Mouse (Mus musculus) midbrain, postnatal 0 days (tissue): ENCODE data around the gene Swsap1. TPM values are rescaled to one million over a fixed set of nuclear protein-coding genes. Genes with fewer than 3 reads are reported as not detected.

ENCODE experiments used
- ATAC-seq: fragments of 200-750 bp; cut with Nextera tagmentation; 2 replicates; pipeline ENCODE4 v1.8.0; 2017; ENCODE audit warnings: moderate number of reproducible peaks, mild to moderate bottlenecking, moderate TSS enrichment, moderate library complexity; ENCODE audit not compliant: low FRiP score
- DNase-seq: peaks from one replicate; pipeline ENCODE4 v3.0.0-alpha.2; 2015; ENCODE audit warnings: low spot score
- H3K27ac ChIP-seq: fragments of 300-500 bp; sonication (generic); 2 replicates; pipeline ENCODE4 v1.5.1; 2014; ENCODE audit warnings: low read depth, mild to moderate bottlenecking, low read length, mixed read lengths
- H3K27me3 ChIP-seq: fragments of 300-500 bp; sonication (generic); 2 replicates; pipeline ENCODE4 v1.6.1; 2014; ENCODE audit warnings: low read length, control low read depth, mixed read lengths; ENCODE audit not compliant: insufficient read depth
- H3K36me3 ChIP-seq: fragments of 300-500 bp; sonication (generic); 2 replicates; pipeline ENCODE4 v1.6.1; 2014; ENCODE audit warnings: low read length, control low read depth, mixed read lengths; ENCODE audit not compliant: insufficient read depth
- H3K4me1 ChIP-seq: fragments of 300-500 bp; sonication (generic); 2 replicates; pipeline ENCODE4 v1.6.1; 2014; ENCODE audit warnings: mild to moderate bottlenecking, control low read depth, antibody characterized with exemption, low read length, mixed read lengths; ENCODE audit not compliant: insufficient read depth
- H3K4me2 ChIP-seq: fragments of 300-500 bp; sonication (generic); 2 replicates; pipeline ENCODE4 v1.6.1; 2014; ENCODE audit warnings: low read depth, mild to moderate bottlenecking, low read length, mixed read lengths; ENCODE audit not compliant: poor library complexity, severe bottlenecking
- H3K4me3 ChIP-seq: fragments of 300-500 bp; sonication (generic); 2 replicates; pipeline ENCODE4 v1.5.1; 2014; ENCODE audit warnings: low read depth, mild to moderate bottlenecking, low read length, moderate library complexity
- H3K9ac ChIP-seq: fragments of 300-500 bp; sonication (generic); replicated peaks from 2 replicates; pipeline ENCODE4 v1.6.1; 2014; ENCODE audit warnings: mild to moderate bottlenecking, low read length, moderate library complexity, mixed read lengths; ENCODE audit not compliant: poor library complexity, severe bottlenecking
- H3K9me3 ChIP-seq: fragments of 300-500 bp; sonication (generic); 2 replicates; pipeline ENCODE4 v1.6.1; 2016; ENCODE audit warnings: low read length, control low read depth
- CTCF ChIP-seq: IDR thresholded peaks from 2 replicates; pipeline ENCODE4 v1.5.1; 2016; ENCODE audit warnings: antibody characterized with exemption, mild to moderate bottlenecking
- WGBS: fragments of 180-500 bp; shearing (Covaris S2); extraction: QIAGEN DNeasy Blood & Tissue Kit; methylation state at CpG from one replicate; pipeline ENCODE4 v1.1.7; 2014; 5-methylcytosine and 5-hydroxymethylcytosine counted together
- polyA plus RNA-seq: library from polyadenylated mRNA; unstranded; fragments of >200 nt; fragmentation: Nextera tagmentation; extraction: Ambion mirVana; gene quantifications from 2 replicates; pipeline ENCODE4 v1.2.1, GENCODE M21; 2015
- total RNA-seq: library from RNA; depleted of rRNA; stranded (reverse); fragments of >200 nt; gene quantifications from 2 replicates; pipeline ENCODE4 v1.2.3, GENCODE M21; 2014

Gene Swsap1
- total and polyA plus RNA-seq, 2 experiments from 2014 or later = 8.0 to 38.6 TPM

DNA sequence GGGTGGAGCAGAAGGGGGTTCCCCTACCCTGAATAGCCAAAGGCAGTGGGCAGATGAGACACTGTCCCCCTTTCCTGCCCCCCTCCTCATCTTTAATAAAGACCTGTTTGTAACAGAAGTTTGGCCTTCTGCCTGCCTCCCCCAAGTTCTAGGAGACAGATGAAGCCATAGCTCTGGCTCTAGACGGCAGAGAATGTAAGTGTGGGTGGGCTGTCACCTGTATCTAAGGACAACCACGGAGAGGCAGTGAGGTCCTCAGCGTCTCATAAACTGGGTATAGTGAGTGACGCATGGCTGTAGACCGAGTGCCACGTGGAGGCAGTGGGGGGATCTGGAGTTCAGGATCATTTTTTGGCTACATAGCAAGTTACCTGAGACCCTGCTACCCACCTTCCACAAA lies 6.8 kb upstream of the Swsap1 start:
- 59% methylated on average over 6 of the region's 6 CpGs for WGBS
- Histone ChIP-seq H3K36me3 (peaks cover 16% of the 10 kb centered on the region), H3K9me3 (no peaks in the 10 kb centered on the region), H3K9ac (no peak overlapping the region), H3K27ac (no peak overlapping the region), H3K4me2 (no peak overlapping the region), H3K27me3 (no peaks in the 10 kb centered on the region), H3K4me1 (no peaks in the 10 kb centered on the region), H3K4me3 (no peak overlapping the region)
- DNase-seq (no peak), ATAC-seq (no peak)
- no peak for TF ChIP-seq CTCF

DNA sequence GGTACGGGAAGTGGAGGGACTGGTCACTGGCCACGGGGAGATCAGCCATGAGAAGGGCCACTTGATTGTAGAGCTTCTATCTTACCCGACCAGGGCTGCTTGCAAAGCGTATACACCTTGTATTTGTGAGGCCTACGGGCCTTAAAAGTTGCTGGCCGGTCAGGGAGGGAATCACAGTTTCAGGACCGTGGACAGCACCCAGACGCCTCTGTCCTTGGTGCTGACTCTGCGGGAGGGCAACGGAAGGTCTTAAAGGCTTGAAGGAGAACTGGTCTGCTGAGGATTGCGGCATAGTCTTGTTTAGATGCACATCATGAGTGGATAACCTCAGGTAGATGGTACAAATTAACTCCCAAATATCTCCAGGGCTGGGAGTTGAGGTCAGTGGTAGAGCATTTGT lies 5.2 kb upstream of the Swsap1 start:
- Histone ChIP-seq H3K4me1 (no peaks in the 10 kb centered on the region), H3K9ac (no peak overlapping the region), H3K4me3 (no peak overlapping the region), H3K9me3 (no peaks in the 10 kb centered on the region), H3K4me2 (no peak overlapping the region), H3K36me3 (peaks cover 14% of the 10 kb centered on the region), H3K27ac (no peak overlapping the region), H3K27me3 (no peaks in the 10 kb centered on the region)
- ATAC-seq (no peak), DNase-seq (peak; percentile 15)
- 16% methylated on average over 11 of the region's 11 CpGs for WGBS
- no peak for TF ChIP-seq CTCF

DNA sequence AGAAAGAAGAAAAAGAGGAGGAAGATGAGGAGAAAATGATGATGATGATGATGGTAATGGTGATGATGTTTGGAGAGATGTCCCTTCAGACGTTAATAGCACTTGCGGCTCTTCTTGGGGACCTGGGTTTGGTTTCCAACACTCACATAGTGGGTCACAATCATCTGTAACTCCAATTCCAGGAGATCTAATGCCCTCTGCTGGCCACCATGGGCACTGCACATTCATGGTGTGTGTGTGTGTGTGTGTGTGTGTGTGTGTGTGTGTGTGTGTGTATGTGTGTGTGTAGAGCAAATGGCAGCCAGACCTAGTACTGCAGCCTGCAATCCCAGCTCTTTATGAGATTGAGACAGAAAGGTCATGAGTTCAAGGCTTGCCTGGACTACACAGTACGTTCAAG lies 3.6 kb upstream of the Swsap1 start:
- H3K9me3 ChIP-seq = no peaks in the 10 kb centered on the region
- 80% methylated on average over 3 of the region's 3 CpGs for WGBS

DNA sequence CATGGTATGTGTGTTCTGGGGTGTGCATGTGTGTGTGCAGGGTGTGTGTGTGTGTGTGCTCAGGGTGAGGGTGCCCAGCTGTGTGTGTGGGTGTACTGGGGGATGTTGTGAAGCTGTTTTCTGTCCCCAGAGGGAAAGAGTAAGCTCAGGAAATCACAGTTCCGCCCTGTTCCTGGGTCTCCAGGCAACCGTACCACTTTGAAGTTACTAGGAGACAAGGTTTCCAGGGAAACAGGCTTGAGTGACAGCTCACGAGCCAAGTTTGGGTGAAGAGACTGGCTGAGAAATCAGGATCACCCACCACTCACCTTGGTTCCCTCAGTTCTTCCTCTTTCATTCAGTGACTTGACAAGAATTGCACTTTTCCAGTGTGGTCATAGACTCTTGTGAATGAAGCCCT lies 2.0 kb upstream of the Swsap1 start:
- ATAC-seq = peak; percentile 8; the same call in 1 of the 2 replicates
- no peaks in the 10 kb centered on the region for H3K27me3 ChIP-seq
- H3K9ac ChIP-seq = no peak overlapping the region
- no peaks in the 10 kb centered on the region for H3K9me3 ChIP-seq
- peak; percentile 80 for DNase-seq
- 3% methylated on average over 3 of the region's 3 CpGs for WGBS
- H3K36me3 ChIP-seq = peaks cover 2% of the 10 kb centered on the region; the same call in 1 of the 2 replicates
- TF ChIP-seq CTCF = no peak
- no peak overlapping the region for H3K4me3 ChIP-seq
- 0 out of 2 replicates have a peak, but pooled peaks cover 6% of the 10 kb centered on the region for H3K4me1 ChIP-seq
- peak overlapping the region; percentile 69 for H3K27ac ChIP-seq
- H3K4me2 ChIP-seq = peak overlapping the region; percentile 18; the same call in 1 of the 2 replicates

More for the DNA sequence above, 3.6 kb upstream of the Swsap1 start:
- Histone ChIP-seq H3K9ac (no peak overlapping the region), H3K27me3 (no peaks in the 10 kb centered on the region), H3K4me1 (0 out of 2 replicates have a peak, but pooled peaks cover 6% of the 10 kb centered on the region), H3K27ac (no peak overlapping the region), H3K36me3 (peaks cover 11% of the 10 kb centered on the region), H3K4me2 (no peak overlapping the region), H3K4me3 (no peak overlapping the region)
- DNase-seq (no peak), ATAC-seq (no peak)
- TF ChIP-seq CTCF = peak; percentile 64

DNA sequence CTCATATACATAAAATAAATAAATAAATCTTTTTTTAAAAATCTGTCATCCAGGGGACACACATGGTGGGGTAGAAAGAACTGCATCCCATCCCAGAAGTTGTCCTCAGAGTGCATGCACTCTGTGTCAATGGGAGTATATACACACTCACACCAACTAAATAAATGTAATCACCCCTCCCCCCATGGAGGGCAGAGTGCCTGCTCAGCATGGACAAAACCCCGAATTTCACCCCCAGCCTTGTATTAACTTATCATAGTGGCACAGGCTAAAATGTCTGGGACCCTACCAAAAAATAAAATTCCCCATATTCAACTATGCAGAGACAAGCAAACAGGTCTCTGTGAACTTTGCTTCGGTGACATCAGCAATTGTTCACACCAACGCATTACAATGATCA lies 920 bp upstream of the Swsap1 start:
- 78% methylated on average over 3 of the region's 3 CpGs for WGBS
- no peak for ATAC-seq
- Histone ChIP-seq H3K27ac (no peak overlapping the region), H3K4me3 (no peak overlapping the region), H3K4me1 (0 out of 2 replicates have a peak, but pooled peaks cover 6% of the 10 kb centered on the region), H3K9ac (no peak overlapping the region), H3K9me3 (no peaks in the 10 kb centered on the region), H3K27me3 (no peaks in the 10 kb centered on the region), H3K4me2 (no peak overlapping the region), H3K36me3 (no peaks in the 10 kb centered on the region; the same call in 1 of the 2 replicates)
- DNase-seq = no peak
- no peak for TF ChIP-seq CTCF

DNA sequence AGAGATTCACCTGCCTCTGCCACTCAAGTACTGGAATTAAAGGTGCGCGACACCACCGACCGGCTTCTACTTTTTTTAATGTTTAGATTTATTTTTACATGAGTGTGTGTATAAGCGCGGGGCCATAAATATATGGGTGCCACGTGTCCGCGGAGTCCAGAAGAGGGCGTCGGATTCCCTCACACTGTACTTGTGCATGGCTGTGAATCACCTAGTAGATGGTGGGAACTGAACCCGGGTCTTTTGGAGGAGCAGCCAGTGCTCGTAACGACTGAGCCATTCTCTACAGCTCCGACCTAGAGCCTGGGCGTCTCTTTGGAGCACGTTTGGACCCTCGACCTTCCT lies 358 bp upstream of the Swsap1 start:
- H3K9ac ChIP-seq = no peak overlapping the region
- peak overlapping the region; percentile 92 for H3K27ac ChIP-seq
- H3K4me3 ChIP-seq = peak overlapping the region; percentile 57
- no peaks in the 10 kb centered on the region for H3K27me3 ChIP-seq
- H3K9me3 ChIP-seq = no peaks in the 10 kb centered on the region
- WGBS = 2% methylated on average over 18 of the region's 18 CpGs
- DNase-seq = no peak
- H3K4me2 ChIP-seq = peak overlapping the region; percentile 61
- H3K4me1 ChIP-seq = 0 out of 2 replicates have a peak, but pooled peaks cover 6% of the 10 kb centered on the region
- peak; percentile 41 for ATAC-seq
- H3K36me3 ChIP-seq = no peaks in the 10 kb centered on the region; the same call in 1 of the 2 replicates
- TF ChIP-seq CTCF = peak; percentile 60
